Mouse (Mus musculus) ZHBTc4 (cell line): ENCODE results near the gene Ccr3.
"Not testable (repeated sequence)": the region's sequence is repeated elsewhere in the genome, so short reads cannot be mapped to it uniquely, and the experiment has no call there.

ENCODE experiments used
- DNase-seq: peaks from one replicate; pipeline ENCODE4 v3.0.0-alpha.2; 2011; ENCODE audit warnings: low read depth, low spot score

The Ccr3 gene

GRCm38 (mm10) chr9:124021672-124022071 lies at the start of gene Ccr3:
Gene Ccr3 (plus strand): TSS chr9:124021972.
- DNase-seq: no peak

- no peak for DNase-seq
Observed at GRCm38 (mm10) chr9:123975630-123976029, 46.1 kb upstream of the Ccr3 start.

- DNase-seq: peak; percentile 59
Observed at GRCm38 (mm10) chr9:123976876-123977663, 44.7 kb upstream of the Ccr3 start.

GRCm38 (mm10) chr9:123978308-123978707 lies 43.5 kb upstream of the Ccr3 start, which contains the start of gene Ccr1l1:
Gene Ccr1l1 (minus strand): TSS chr9:123978408.
- DNase-seq: no peak

- not testable (repeated sequence) for DNase-seq
Observed at GRCm38 (mm10) chr9:123980858-123981475, 40.8 kb upstream of the Ccr3 start.

- no peak for DNase-seq
Observed at GRCm38 (mm10) chr9:123981909-123982308, 39.9 kb upstream of the Ccr3 start.

GRCm38 (mm10) chr9:123982720-123983119 lies 39.1 kb upstream of the Ccr3 start:
- no peak for DNase-seq

- no peak for DNase-seq
Observed at GRCm38 (mm10) chr9:123984943-123985342, 36.8 kb upstream of the Ccr3 start.

- DNase-seq: no peak
Observed at GRCm38 (mm10) chr9:123986217-123986616, 35.6 kb upstream of the Ccr3 start.

- DNase-seq: no peak
Observed at GRCm38 (mm10) chr9:123989671-123990070, 32.1 kb upstream of the Ccr3 start.

GRCm38 (mm10) chr9:123991312-123991906 lies 30.4 kb upstream of the Ccr3 start:
- DNase-seq: no peak

GRCm38 (mm10) chr9:123997719-123998118 lies 24.1 kb upstream of the Ccr3 start:
- DNase-seq: no peak

GRCm38 (mm10) chr9:123999784-124000183 lies 22.0 kb upstream of the Ccr3 start:
- DNase-seq: no peak

GRCm38 (mm10) chr9:124012691-124013090 lies 9.1 kb upstream of the Ccr3 start:
- DNase-seq: no peak

- no peak for DNase-seq
Observed at GRCm38 (mm10) chr9:124013270-124013669, 8.5 kb upstream of the Ccr3 start.

GRCm38 (mm10) chr9:124014985-124015652 lies 6.7 kb upstream of the Ccr3 start:
- DNase-seq: no peak

GRCm38 (mm10) chr9:124016048-124016447 lies 5.7 kb upstream of the Ccr3 start:
- DNase-seq: no peak

GRCm38 (mm10) chr9:124019887-124020286 lies 1.9 kb upstream of the Ccr3 start:
- DNase-seq: no peak

- peak; percentile 55 for DNase-seq
Observed at GRCm38 (mm10) chr9:124033345-124033744, 11.6 kb downstream of the Ccr3 start.

- peak; percentile 4 for DNase-seq
Observed at GRCm38 (mm10) chr9:124037707-124038106, 15.9 kb downstream of the Ccr3 start.

- DNase-seq: no peak
Observed at GRCm38 (mm10) chr9:124038158-124038582, 16.4 kb downstream of the Ccr3 start.

- DNase-seq: no peak
Observed at GRCm38 (mm10) chr9:124038949-124039348, 17.2 kb downstream of the Ccr3 start.
